Mouse (Mus musculus): ENCODE measurements at regions not wholly inside any gene's neighbourhood (a gene's known extent, or its start where the extent isn't known, plus 50 kb on each side); places are given as distances from the start of the nearest gene placed in this dataset.

GRCm38 (mm10) chr1:185639486-185639885, 184.8 kb downstream of the Slc30a10 start:
- H3K4me1 ChIP-seq (ENCODE audit: control insufficient read depth, insufficient read depth, low read length), result no peaks in the 10 kb centered on the region
- DNase-seq (ENCODE audit: low spot score) (no peak), ATAC-seq (ENCODE audit: insufficient number of reproducible peaks, low FRiP score, low TSS enrichment, low read depth) (no peak)
- no peak overlapping the region for H3K27ac ChIP-seq (replicated peaks; ENCODE audit: low read depth, low read length)
- H3K9ac ChIP-seq (ENCODE audit: low read length), result no peak overlapping the region
- no peak overlapping the region for H3K4me2 ChIP-seq (ENCODE audit: low read depth, severe bottlenecking)
- WGBS, result 96% methylated on average over 1 of the region's 1 CpGs
- H3K4me3 ChIP-seq (ENCODE audit: low read depth, low read length), result no peak overlapping the region
- no peaks in the 10 kb centered on the region for H3K27me3 ChIP-seq (ENCODE audit: control insufficient read depth, insufficient read depth, low read length)
- no peaks in the 10 kb centered on the region for H3K36me3 ChIP-seq (ENCODE audit: control insufficient read depth, insufficient read depth, low read length)
- H3K9me3 ChIP-seq (ENCODE audit: control insufficient read depth, low read length), result no peaks in the 10 kb centered on the region

- WGBS, result 42% methylated on average over 7 of the region's 7 CpGs
- no peaks in the 10 kb centered on the region for H3K4me1 ChIP-seq (ENCODE audit: control insufficient read depth, insufficient read depth, low read length)
Measured at GRCm38 (mm10) chr1:185644026-185644425, 189.4 kb downstream of the Slc30a10 start.

GRCm38 (mm10) chr1:185648128-185648527, 193.5 kb downstream of the Slc30a10 start:
- Histone ChIP-seq H3K27me3 (ENCODE audit: control insufficient read depth, insufficient read depth, low read length) (no peaks in the 10 kb centered on the region), H3K9ac (ENCODE audit: low read length) (no peak overlapping the region), H3K4me3 (ENCODE audit: low read depth, low read length) (no peak overlapping the region), H3K27ac (replicated peaks; ENCODE audit: low read depth, low read length) (no peak overlapping the region), H3K9me3 (ENCODE audit: control insufficient read depth, low read length) (no peaks in the 10 kb centered on the region), H3K4me1 (ENCODE audit: control insufficient read depth, insufficient read depth, low read length) (no peaks in the 10 kb centered on the region), H3K36me3 (ENCODE audit: control insufficient read depth, insufficient read depth, low read length) (no peaks in the 10 kb centered on the region), H3K4me2 (ENCODE audit: low read depth, severe bottlenecking) (no peak overlapping the region)
- ATAC-seq (ENCODE audit: insufficient number of reproducible peaks, low FRiP score, low TSS enrichment, low read depth) (no peak), DNase-seq (ENCODE audit: low spot score) (no peak)
- WGBS, result 82% methylated on average over 6 of the region's 6 CpGs

More at GRCm38 (mm10) chr1:185644026-185644425, 189.4 kb downstream of the Slc30a10 start:
- no peak overlapping the region for H3K4me3 ChIP-seq (ENCODE audit: low read depth, low read length)
- no peaks in the 10 kb centered on the region for H3K9me3 ChIP-seq (ENCODE audit: control insufficient read depth, low read length)
- ATAC-seq (ENCODE audit: insufficient number of reproducible peaks, low FRiP score, low TSS enrichment, low read depth), result no peak
- no peak overlapping the region for H3K4me2 ChIP-seq (ENCODE audit: low read depth, severe bottlenecking)
- H3K9ac ChIP-seq (ENCODE audit: low read length), result no peak overlapping the region
- no peak overlapping the region for H3K27ac ChIP-seq (replicated peaks; ENCODE audit: low read depth, low read length)
- H3K27me3 ChIP-seq (ENCODE audit: control insufficient read depth, insufficient read depth, low read length), result no peaks in the 10 kb centered on the region
- no peaks in the 10 kb centered on the region for H3K36me3 ChIP-seq (ENCODE audit: control insufficient read depth, insufficient read depth, low read length)
- no peak for DNase-seq (ENCODE audit: low spot score)

GRCm38 (mm10) chr1:185648926-185649325, 194.3 kb downstream of the Slc30a10 start:
- H3K4me2 ChIP-seq (ENCODE audit: low read depth, severe bottlenecking), result no peak overlapping the region
- no peak overlapping the region for H3K27ac ChIP-seq (replicated peaks; ENCODE audit: low read depth, low read length)
- DNase-seq (ENCODE audit: low spot score), result no peak
- no peak overlapping the region for H3K4me3 ChIP-seq (ENCODE audit: low read depth, low read length)
- no peaks in the 10 kb centered on the region for H3K27me3 ChIP-seq (ENCODE audit: control insufficient read depth, insufficient read depth, low read length)
- ATAC-seq (ENCODE audit: insufficient number of reproducible peaks, low FRiP score, low TSS enrichment, low read depth), result no peak
- H3K36me3 ChIP-seq (ENCODE audit: control insufficient read depth, insufficient read depth, low read length), result no peaks in the 10 kb centered on the region
- no peak overlapping the region for H3K9ac ChIP-seq (ENCODE audit: low read length)
- H3K9me3 ChIP-seq (ENCODE audit: control insufficient read depth, low read length), result no peaks in the 10 kb centered on the region
- WGBS, result 89% methylated on average over 4 of the region's 4 CpGs
- no peaks in the 10 kb centered on the region for H3K4me1 ChIP-seq (ENCODE audit: control insufficient read depth, insufficient read depth, low read length)

- ATAC-seq (ENCODE audit: insufficient number of reproducible peaks, low FRiP score, low TSS enrichment, low read depth), result no peak
- no peak overlapping the region for H3K4me3 ChIP-seq (ENCODE audit: low read depth, low read length)
- no peaks in the 10 kb centered on the region for H3K4me1 ChIP-seq (ENCODE audit: control insufficient read depth, insufficient read depth, low read length)
- no peaks in the 10 kb centered on the region for H3K36me3 ChIP-seq (ENCODE audit: control insufficient read depth, insufficient read depth, low read length)
- H3K9me3 ChIP-seq (ENCODE audit: control insufficient read depth, low read length), result no peaks in the 10 kb centered on the region
- no peak overlapping the region for H3K27ac ChIP-seq (replicated peaks; ENCODE audit: low read depth, low read length)
- no peak overlapping the region for H3K4me2 ChIP-seq (ENCODE audit: low read depth, severe bottlenecking)
- DNase-seq (ENCODE audit: low spot score), result no peak
- WGBS, result 73% methylated on average over 2 of the region's 2 CpGs
- no peaks in the 10 kb centered on the region for H3K27me3 ChIP-seq (ENCODE audit: control insufficient read depth, insufficient read depth, low read length)
- H3K9ac ChIP-seq (ENCODE audit: low read length), result no peak overlapping the region
Measured at GRCm38 (mm10) chr1:185650926-185651325, 196.3 kb downstream of the Slc30a10 start.

- Histone ChIP-seq H3K36me3 (ENCODE audit: control insufficient read depth, insufficient read depth, low read length) (no peaks in the 10 kb centered on the region), H3K4me3 (ENCODE audit: low read depth, low read length) (no peak overlapping the region), H3K9ac (ENCODE audit: low read length) (no peak overlapping the region), H3K4me1 (ENCODE audit: control insufficient read depth, insufficient read depth, low read length) (no peaks in the 10 kb centered on the region), H3K9me3 (ENCODE audit: control insufficient read depth, low read length) (no peaks in the 10 kb centered on the region), H3K27me3 (ENCODE audit: control insufficient read depth, insufficient read depth, low read length) (no peaks in the 10 kb centered on the region), H3K4me2 (ENCODE audit: low read depth, severe bottlenecking) (no peak overlapping the region), H3K27ac (replicated peaks; ENCODE audit: low read depth, low read length) (no peak overlapping the region)
- ATAC-seq (ENCODE audit: insufficient number of reproducible peaks, low FRiP score, low TSS enrichment, low read depth), result no peak
- DNase-seq (ENCODE audit: low spot score), result no peak
- 91% methylated on average over 7 of the region's 7 CpGs for WGBS
Measured at GRCm38 (mm10) chr1:185655021-185655420, 200.4 kb downstream of the Slc30a10 start.

- WGBS, result 89% methylated on average over 4 of the region's 4 CpGs
- no peaks in the 10 kb centered on the region for H3K36me3 ChIP-seq (ENCODE audit: control insufficient read depth, insufficient read depth, low read length)
- DNase-seq (ENCODE audit: low spot score) (no peak), ATAC-seq (ENCODE audit: insufficient number of reproducible peaks, low FRiP score, low TSS enrichment, low read depth) (no peak)
- H3K4me1 ChIP-seq (ENCODE audit: control insufficient read depth, insufficient read depth, low read length), result no peaks in the 10 kb centered on the region
- no peaks in the 10 kb centered on the region for H3K9me3 ChIP-seq (ENCODE audit: control insufficient read depth, low read length)
- H3K27me3 ChIP-seq (ENCODE audit: control insufficient read depth, insufficient read depth, low read length), result no peaks in the 10 kb centered on the region
- H3K9ac ChIP-seq (ENCODE audit: low read length), result no peak overlapping the region
- H3K4me2 ChIP-seq (ENCODE audit: low read depth, severe bottlenecking), result no peak overlapping the region
- no peak overlapping the region for H3K27ac ChIP-seq (replicated peaks; ENCODE audit: low read depth, low read length)
- no peak overlapping the region for H3K4me3 ChIP-seq (ENCODE audit: low read depth, low read length)
Measured at GRCm38 (mm10) chr1:185655461-185655860, 200.8 kb downstream of the Slc30a10 start.

GRCm38 (mm10) chr1:185657286-185657685, 202.6 kb downstream of the Slc30a10 start:
- Histone ChIP-seq H3K27me3 (ENCODE audit: control insufficient read depth, insufficient read depth, low read length) (no peaks in the 10 kb centered on the region), H3K36me3 (ENCODE audit: control insufficient read depth, insufficient read depth, low read length) (no peaks in the 10 kb centered on the region), H3K4me2 (ENCODE audit: low read depth, severe bottlenecking) (no peak overlapping the region), H3K27ac (replicated peaks; ENCODE audit: low read depth, low read length) (no peak overlapping the region), H3K9ac (ENCODE audit: low read length) (no peak overlapping the region), H3K9me3 (ENCODE audit: control insufficient read depth, low read length) (no peaks in the 10 kb centered on the region), H3K4me3 (ENCODE audit: low read depth, low read length) (no peak overlapping the region), H3K4me1 (ENCODE audit: control insufficient read depth, insufficient read depth, low read length) (no peaks in the 10 kb centered on the region)
- 86% methylated on average over 8 of the region's 8 CpGs for WGBS
- no peak for ATAC-seq (ENCODE audit: insufficient number of reproducible peaks, low FRiP score, low TSS enrichment, low read depth)
- DNase-seq (ENCODE audit: low spot score), result no peak

GRCm38 (mm10) chr1:185659476-185659875, 204.8 kb downstream of the Slc30a10 start:
- Histone ChIP-seq H3K9me3 (ENCODE audit: control insufficient read depth, low read length) (no peaks in the 10 kb centered on the region), H3K4me1 (ENCODE audit: control insufficient read depth, insufficient read depth, low read length) (no peaks in the 10 kb centered on the region), H3K4me3 (ENCODE audit: low read depth, low read length) (no peak overlapping the region), H3K27ac (replicated peaks; ENCODE audit: low read depth, low read length) (no peak overlapping the region), H3K4me2 (ENCODE audit: low read depth, severe bottlenecking) (no peak overlapping the region), H3K27me3 (ENCODE audit: control insufficient read depth, insufficient read depth, low read length) (no peaks in the 10 kb centered on the region), H3K9ac (ENCODE audit: low read length) (no peak overlapping the region), H3K36me3 (ENCODE audit: control insufficient read depth, insufficient read depth, low read length) (no peaks in the 10 kb centered on the region)
- DNase-seq (ENCODE audit: low spot score) (no peak), ATAC-seq (ENCODE audit: insufficient number of reproducible peaks, low FRiP score, low TSS enrichment, low read depth) (no peak)
- WGBS, result 85% methylated on average over 5 of the region's 5 CpGs

Data from limb, embryonic 11.5 days (tissue).